Mouse (Mus musculus) heart, adult 2 months (tissue): ENCODE results near the gene AI464131. TPM values are rescaled to one million over a fixed set of nuclear protein-coding genes. Genes with fewer than 3 reads are reported as not detected.

Experiments used
- DNase-seq, 2 experiments: peaks; one replicate each; pipeline ENCODE4 v3.0.0; 2021
- H3K27ac ChIP-seq: fragments of 200-600 bp; 2 replicates; pipeline ENCODE4 v1.8.1; 2022
- H3K27me3 ChIP-seq: fragments of 200-500 bp; 2 replicates; pipeline ENCODE4 v1.6.1; 2012; ENCODE audit warnings: mild to moderate bottlenecking, low read length, inconsistent platforms, mixed read lengths; ENCODE audit not compliant: control insufficient read depth, insufficient read depth
- H3K36me3 ChIP-seq: fragments of 200-500 bp; 2 replicates; pipeline ENCODE4 v1.6.1; 2012; ENCODE audit warnings: low read length, inconsistent platforms; ENCODE audit not compliant: control insufficient read depth, insufficient read depth
- H3K4me1 ChIP-seq: fragments of 200-500 bp; 2 replicates; pipeline ENCODE4 v1.6.1; 2011; ENCODE audit warnings: low read length; ENCODE audit not compliant: control insufficient read depth, insufficient read depth
- H3K4me3 ChIP-seq: fragments of 200-600 bp; 2 replicates; pipeline ENCODE4 v1.8.1; 2022
- H3K79me2 ChIP-seq: fragments of 200-500 bp; replicated peaks from 2 replicates; pipeline ENCODE4 v1.6.1; 2012; ENCODE audit warnings: mild to moderate bottlenecking, inconsistent platforms, low read length, moderate library complexity, mixed read lengths; ENCODE audit not compliant: control insufficient read depth, insufficient read depth
- H3K9ac ChIP-seq: fragments of 200-500 bp; 2 replicates; pipeline ENCODE4 v1.6.1; 2012; ENCODE audit warnings: low read depth, mild to moderate bottlenecking, control low read depth, inconsistent platforms, low read length, mixed read lengths
- CTCF ChIP-seq: fragments of 200-600 bp; IDR thresholded peaks from 2 replicates; pipeline ENCODE4 v1.8.1; 2022; ENCODE audit warnings: antibody characterized with exemption, mild to moderate bottlenecking, moderate library complexity
- EP300 ChIP-seq: fragments of 200-500 bp; IDR thresholded peaks from 2 replicates; pipeline ENCODE4 v1.6.1; 2011; ENCODE audit warnings: low read depth, low read length, control low read depth; ENCODE audit not compliant: insufficient read depth
- POLR2A ChIP-seq: fragments of 200-500 bp; IDR thresholded peaks from 2 replicates; pipeline ENCODE4 v1.6.1; 2011; ENCODE audit warnings: mild to moderate bottlenecking, low read depth, low read length, control low read depth; ENCODE audit not compliant: insufficient read depth
- WGBS: fragments of 180-500 bp; shearing (Covaris S2); methylation state at CpG from one replicate; pipeline ENCODE4 v1.1.7; 2018; 5-methylcytosine and 5-hydroxymethylcytosine counted together
- intact Hi-C: fragments of 180-260 bp; cut with DNase I; formaldehyde crosslinking; loops from one replicate; pipeline ENCODE4 v1.15.1; 2025
- polyA plus RNA-seq: library from polyadenylated mRNA; depleted of rRNA; stranded (reverse); fragments of >200 nt; gene quantifications from 2 replicates; pipeline ENCODE4 v1.2.3, GENCODE M21; 2012
- total RNA-seq, 2 experiments: library from RNA; stranded (reverse); gene quantifications; 2 replicates each; pipeline ENCODE4 v1.2.3; 2021

Gene AI464131
- total and polyA plus RNA-seq, 3 experiments, result 7.6 to 12.0 (median 11.6) TPM

DNA sequence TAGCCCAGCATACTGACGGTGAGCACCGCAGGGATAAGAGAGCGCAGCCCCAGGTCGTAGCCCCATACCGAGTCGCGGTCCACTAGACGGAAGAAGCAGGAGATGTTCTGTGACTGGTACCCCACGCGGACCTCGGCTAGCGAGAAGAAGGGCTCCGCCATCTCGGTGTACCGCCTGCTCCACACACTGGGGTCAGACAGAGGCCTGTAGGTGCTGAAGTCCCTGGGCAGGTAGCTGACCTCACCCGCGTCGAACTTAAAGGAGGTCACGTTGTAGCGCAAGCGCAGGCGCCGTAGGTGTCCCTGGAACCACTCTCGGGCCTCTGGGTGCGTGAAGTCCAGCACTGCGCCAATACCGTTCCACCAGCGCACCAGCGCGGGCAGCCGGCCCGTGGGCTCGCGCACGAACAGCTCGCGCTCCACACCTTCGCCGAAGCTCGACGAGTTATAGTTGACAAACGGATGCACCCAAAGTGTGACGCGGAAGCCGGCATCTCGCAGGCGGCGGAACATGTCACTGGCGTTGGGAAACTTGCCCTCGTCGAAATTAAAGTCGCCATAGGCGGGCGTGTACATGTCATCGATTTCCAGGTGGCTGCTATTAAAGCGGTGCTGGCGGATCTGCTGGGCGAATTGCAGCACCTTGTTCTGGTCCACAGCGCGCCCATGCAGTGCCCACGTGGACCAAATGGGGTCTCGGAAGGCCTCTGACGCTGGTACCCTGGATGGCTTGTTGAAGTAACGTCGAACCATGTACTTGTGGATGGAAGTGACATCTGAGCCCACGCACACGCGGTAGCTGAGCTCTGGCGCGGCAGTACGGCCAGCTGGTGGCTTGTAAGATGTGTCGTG is 4.7 kb downstream of the AI464131 start:
- H3K4me1 ChIP-seq, result no peaks in the 10 kb centered on the region
- H3K4me3 ChIP-seq, result no peak overlapping the region
- peaks cover 11% of the 10 kb centered on the region for H3K27me3 ChIP-seq
- intact Hi-C loops, result no loop called here
- no peak for DNase-seq
- H3K9ac ChIP-seq, result no peak overlapping the region
- WGBS, result 33% methylated on average over 72 of the region's 72 CpGs
- H3K79me2 ChIP-seq, result no peaks in the 10 kb centered on the region
- H3K36me3 ChIP-seq, result no peaks in the 10 kb centered on the region
- H3K27ac ChIP-seq, result no peak overlapping the region
- TF ChIP-seq POLR2A, result no peak

DNA sequence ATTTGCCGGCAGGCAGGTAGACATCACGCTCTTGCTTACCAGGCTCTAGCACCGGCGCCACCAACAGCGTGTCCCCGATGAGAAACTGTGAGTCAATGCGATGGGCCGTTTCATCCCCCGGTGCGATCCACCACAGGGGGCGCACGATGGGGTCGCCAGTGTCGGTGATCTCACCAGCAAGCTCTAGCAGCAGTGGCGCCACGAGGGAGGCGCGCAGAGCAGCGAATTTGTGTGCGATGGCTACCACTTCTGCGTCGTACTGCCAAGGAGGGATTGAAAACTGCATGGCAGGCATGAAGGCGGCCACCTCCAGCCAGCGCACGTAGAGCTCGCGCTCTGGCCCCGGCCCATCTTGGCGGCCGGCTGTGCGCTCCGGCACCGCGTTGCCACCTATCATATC is 5.3 kb downstream of the AI464131 start:
- 21% methylated on average over 34 of the region's 34 CpGs for WGBS
- H3K27ac ChIP-seq, result no peak overlapping the region
- H3K79me2 ChIP-seq, result no peaks in the 10 kb centered on the region
- intact Hi-C loops, result no loop called here
- no peak overlapping the region for H3K4me3 ChIP-seq
- no peaks in the 10 kb centered on the region for H3K4me1 ChIP-seq
- no peak overlapping the region for H3K9ac ChIP-seq
- H3K27me3 ChIP-seq, result peaks cover 11% of the 10 kb centered on the region
- no peak for DNase-seq
- TF ChIP-seq CTCF (peak; percentile 23; the same call in 1 of the 2 replicates), EP300 (no peak)
- H3K36me3 ChIP-seq, result no peaks in the 10 kb centered on the region

DNA sequence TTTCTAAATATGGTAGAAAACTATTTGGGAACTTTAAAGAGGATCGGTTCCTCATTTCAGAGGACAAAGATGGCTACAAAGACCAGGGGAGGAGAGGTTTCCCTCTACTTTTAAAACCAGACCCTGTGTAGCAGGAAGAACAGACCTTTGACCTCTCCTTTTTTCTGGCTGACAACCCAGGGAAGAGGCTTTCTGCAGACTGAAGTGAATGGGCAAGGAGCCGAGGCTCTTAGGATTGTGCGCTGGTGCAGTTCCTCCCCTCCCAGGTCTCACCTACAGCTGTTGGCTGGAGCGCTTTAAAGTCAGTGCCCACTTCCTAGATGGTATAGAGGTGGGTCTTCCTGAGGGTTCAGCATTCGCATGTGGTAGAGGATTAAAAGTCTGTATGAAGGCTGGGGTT is 5.8 kb downstream of the AI464131 start:
- TF ChIP-seq CTCF (no peak), EP300 (no peak), POLR2A (no peak)
- intact Hi-C loops, result no loop called here
- H3K79me2 ChIP-seq, result no peaks in the 10 kb centered on the region
- H3K4me1 ChIP-seq, result no peaks in the 10 kb centered on the region
- no peak overlapping the region for H3K4me3 ChIP-seq
- no peak for DNase-seq
- 67% methylated on average over 5 of the region's 5 CpGs for WGBS
- no peak overlapping the region for H3K9ac ChIP-seq
- no peak overlapping the region for H3K27ac ChIP-seq
- H3K27me3 ChIP-seq, result peaks cover 11% of the 10 kb centered on the region
- no peaks in the 10 kb centered on the region for H3K36me3 ChIP-seq

DNA sequence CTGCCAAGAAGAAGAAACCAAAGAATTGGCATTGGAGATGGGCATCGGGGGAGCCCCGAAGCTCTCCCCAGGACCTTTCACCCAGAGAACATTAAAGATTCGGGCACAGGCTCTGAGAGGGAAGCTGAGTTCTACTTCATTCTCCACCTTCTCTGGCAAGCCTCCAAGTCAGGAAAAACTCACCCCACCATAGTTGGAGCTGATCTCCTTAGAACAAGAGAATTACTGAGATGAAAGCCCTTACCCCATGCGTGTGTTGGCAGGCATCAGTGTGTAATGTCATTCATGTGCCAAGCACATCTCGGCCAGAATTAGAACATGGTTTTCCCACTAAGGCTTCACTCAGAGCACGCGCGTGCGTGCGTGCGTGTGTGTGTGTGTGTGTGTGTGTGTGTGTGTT is 7.0 kb downstream of the AI464131 start:
- H3K27ac ChIP-seq, result no peak overlapping the region
- H3K9ac ChIP-seq, result no peak overlapping the region
- TF ChIP-seq EP300, result 0 out of 2 replicates have a peak, but pooled peaks have one; percentile 23
- TF ChIP-seq CTCF, result no peak
- no peak for TF ChIP-seq POLR2A
- H3K36me3 ChIP-seq, result no peaks in the 10 kb centered on the region
- no peaks in the 10 kb centered on the region for H3K79me2 ChIP-seq
- no peaks in the 10 kb centered on the region for H3K4me1 ChIP-seq
- peaks cover 11% of the 10 kb centered on the region for H3K27me3 ChIP-seq
- 66% methylated on average over 11 of the region's 11 CpGs for WGBS
- H3K4me3 ChIP-seq, result no peak overlapping the region
- intact Hi-C loops, result no loop called here
- DNase-seq, result peak in 1 of 2 experiments; percentile 48

DNA sequence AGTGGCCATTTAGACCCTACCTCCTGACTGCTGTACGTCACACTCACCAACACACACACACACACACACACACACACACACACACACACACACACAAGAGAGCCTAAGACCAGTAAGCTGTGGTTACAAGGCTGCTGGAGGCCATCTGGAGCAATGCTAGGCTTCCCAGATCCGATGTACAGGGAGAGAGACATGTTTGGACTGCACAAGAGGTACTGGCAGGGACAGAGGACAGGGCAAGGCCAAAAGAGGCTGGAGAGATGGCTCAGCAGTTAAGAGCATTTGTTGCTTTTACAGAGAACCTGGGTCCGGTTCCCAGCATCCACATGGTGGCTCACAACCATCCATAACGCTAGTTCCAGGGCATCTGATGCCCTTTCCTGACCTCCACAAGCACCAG is 7.8 kb downstream of the AI464131 start:
- Histone ChIP-seq H3K27me3 (peaks cover 11% of the 10 kb centered on the region), H3K4me3 (no peak overlapping the region), H3K9ac (no peak overlapping the region), H3K79me2 (no peaks in the 10 kb centered on the region), H3K27ac (no peak overlapping the region), H3K4me1 (no peaks in the 10 kb centered on the region), H3K36me3 (no peaks in the 10 kb centered on the region)
- intact Hi-C loops, result no loop called here
- no peak for DNase-seq
- 85% methylated on average over 4 of the region's 4 CpGs for WGBS
- TF ChIP-seq EP300 (no peak), POLR2A (no peak), CTCF (no peak)

DNA sequence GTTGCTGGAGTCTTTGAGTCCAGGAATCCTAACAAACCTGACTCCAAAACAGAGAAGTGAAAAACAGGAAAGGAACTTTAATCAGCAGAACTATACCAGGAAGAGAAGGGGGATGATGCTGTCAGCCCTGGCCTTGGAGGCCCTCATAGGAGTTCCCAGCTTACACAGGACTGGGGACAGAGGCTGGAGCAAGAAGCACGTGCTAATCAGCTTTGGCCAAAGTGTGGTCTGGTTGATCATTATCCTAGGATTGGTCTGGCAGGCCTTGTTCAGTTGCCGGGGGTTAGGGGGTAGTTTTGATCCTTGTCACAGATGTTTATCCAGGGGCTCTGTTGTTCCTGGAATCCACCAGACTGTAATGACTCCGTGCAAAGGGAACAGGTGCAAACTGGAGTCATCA is 8.5 kb downstream of the AI464131 start:
- Histone ChIP-seq H3K27ac (no peak overlapping the region), H3K4me1 (no peaks in the 10 kb centered on the region), H3K36me3 (no peaks in the 10 kb centered on the region), H3K27me3 (peaks cover 11% of the 10 kb centered on the region), H3K9ac (no peak overlapping the region), H3K4me3 (no peak overlapping the region), H3K79me2 (no peaks in the 10 kb centered on the region)
- 52% methylated on average over 3 of the region's 3 CpGs for WGBS
- DNase-seq, result no peak
- intact Hi-C loops, result no loop called here
- no peak for TF ChIP-seq CTCF
- TF ChIP-seq POLR2A, result no peak
- TF ChIP-seq EP300, result no peak
